ENCODE assay signal across 7 mouse cellular contexts in genomic region chr14:7773714-7774389, GRCm38 (mm10). TPM values are rescaled to one million over a fixed set of nuclear protein-coding genes. Genes with fewer than 3 reads are reported as not detected.
DNase-seq lines count a peak whose midpoint lies in the region; ATAC-seq lines count a peak whose summit lies in the region.

No protein-coding gene starts in this region.

- H3K9me3 ChIP-seq in embryonic facial prominence, embryonic 13.5 days = no peaks in the 10 kb centered on the region
- H3K9me3 ChIP-seq in heart, embryonic 12.5 days (replicated peaks) = no peaks in the 10 kb centered on the region
- no peaks in the 10 kb centered on the region for H3K9me3 ChIP-seq in kidney, embryonic 14.5 days (ENCODE audit: control insufficient read depth, low read length)
- no peaks in the 10 kb centered on the region for H3K9me3 ChIP-seq in midbrain, embryonic 16.5 days (replicated peaks; ENCODE audit: control insufficient read depth, low read length, poor library complexity, severe bottlenecking)

- H3K9ac ChIP-seq in embryonic facial prominence, embryonic 13.5 days = peak overlapping the region; percentile 67
- H3K9ac ChIP-seq in heart, embryonic 12.5 days = peak overlapping the region; percentile 32
- peak overlapping the region; percentile 55; the same call in 1 of the 2 replicates for H3K9ac ChIP-seq in kidney, embryonic 14.5 days (ENCODE audit: low read depth, low read length)
- peak overlapping the region; percentile 30 for H3K9ac ChIP-seq in midbrain, embryonic 16.5 days (ENCODE audit: low read depth, low read length)

- no peaks in the 10 kb centered on the region for H3K4me1 ChIP-seq in embryonic facial prominence, embryonic 13.5 days
- H3K4me1 ChIP-seq in heart, embryonic 12.5 days (replicated peaks) = no peaks in the 10 kb centered on the region
- H3K4me1 ChIP-seq in kidney, embryonic 14.5 days (ENCODE audit: control insufficient read depth, insufficient read depth, low read length) = no peaks in the 10 kb centered on the region
- H3K4me1 ChIP-seq in midbrain, embryonic 16.5 days (ENCODE audit: control insufficient read depth, insufficient read depth, low read length) = no peaks in the 10 kb centered on the region

- DNase-seq in adrenal gland, adult 8-10 months = peak; percentile 24
- DNase-seq in liver = peak; percentile 73
- peak; percentile 85 to 86 for DNase-seq in spleen, postnatal 36 days (ENCODE audit: low spot score in 2 of 2)

- H3K27me3 ChIP-seq in embryonic facial prominence, embryonic 13.5 days = no peaks in the 10 kb centered on the region
- no peaks in the 10 kb centered on the region for H3K27me3 ChIP-seq in heart, embryonic 12.5 days (replicated peaks)
- H3K27me3 ChIP-seq in kidney, embryonic 14.5 days (ENCODE audit: control insufficient read depth, insufficient read depth, low read length) = no peaks in the 10 kb centered on the region
- no peaks in the 10 kb centered on the region for H3K27me3 ChIP-seq in midbrain, embryonic 16.5 days (ENCODE audit: control insufficient read depth, insufficient read depth, low read depth, low read length)

- ATAC-seq in embryonic facial prominence, embryonic 13.5 days (ENCODE audit: insufficient number of reproducible peaks, insufficient read depth, low FRiP score, low TSS enrichment, low read depth) = 0 out of 2 replicates have a peak, but pooled peaks have one; percentile 26
- ATAC-seq in heart, embryonic 12.5 days (ENCODE audit: insufficient number of reproducible peaks, low FRiP score) = peak; percentile 25; the same call in 1 of the 2 replicates
- peak; percentile 72; the same call in 1 of the 2 replicates for ATAC-seq in kidney, embryonic 14.5 days (ENCODE audit: low FRiP score, low TSS enrichment)
- peak; percentile 95 for ATAC-seq in midbrain, embryonic 16.5 days

- WGBS in embryonic facial prominence, embryonic 13.5 days = 42% methylated on average over 24 of the region's 24 CpGs
- WGBS in heart, embryonic 12.5 days = 27% methylated on average over 24 of the region's 24 CpGs
- WGBS in kidney, embryonic 14.5 days = 37% methylated on average over 24 of the region's 24 CpGs
- 30% methylated on average over 24 of the region's 24 CpGs for WGBS in midbrain, embryonic 16.5 days

- no peaks in the 10 kb centered on the region for H3K36me3 ChIP-seq in embryonic facial prominence, embryonic 13.5 days
- H3K36me3 ChIP-seq in heart, embryonic 12.5 days = no peaks in the 10 kb centered on the region
- no peaks in the 10 kb centered on the region for H3K36me3 ChIP-seq in kidney, embryonic 14.5 days (ENCODE audit: control insufficient read depth, insufficient read depth, low read length)
- H3K36me3 ChIP-seq in midbrain, embryonic 16.5 days (ENCODE audit: control insufficient read depth, insufficient read depth, low read length) = no peaks in the 10 kb centered on the region

- H3K4me3 ChIP-seq in embryonic facial prominence, embryonic 13.5 days = peak overlapping the region; percentile 48
- H3K4me3 ChIP-seq in heart, embryonic 12.5 days = peak overlapping the region; percentile 54
- H3K4me3 ChIP-seq in kidney, embryonic 14.5 days (ENCODE audit: low read length) = peak overlapping the region; percentile 43
- H3K4me3 ChIP-seq in midbrain, embryonic 16.5 days (ENCODE audit: low read depth, low read length) = peak overlapping the region; percentile 40

- peak overlapping the region; percentile 35; the same call in 1 of the 2 replicates for H3K27ac ChIP-seq in embryonic facial prominence, embryonic 13.5 days
- no peak overlapping the region for H3K27ac ChIP-seq in heart, embryonic 12.5 days (ENCODE audit: poor library complexity, severe bottlenecking)
- no peak overlapping the region for H3K27ac ChIP-seq in kidney, embryonic 14.5 days (ENCODE audit: low read depth, low read length)
- peak overlapping the region; percentile 60 for H3K27ac ChIP-seq in midbrain, embryonic 16.5 days (ENCODE audit: low read length)

- H3K4me2 ChIP-seq in embryonic facial prominence, embryonic 13.5 days = peak overlapping the region; percentile 56
- peak overlapping the region; percentile 68 for H3K4me2 ChIP-seq in heart, embryonic 12.5 days
- H3K4me2 ChIP-seq in kidney, embryonic 14.5 days (replicated peaks; ENCODE audit: low read depth, low read length) = peak overlapping the region; percentile 50
- peak overlapping the region; percentile 53 for H3K4me2 ChIP-seq in midbrain, embryonic 16.5 days (ENCODE audit: low read length)

RNA-seq across cellular contexts. Expression of gene Gm26661, which starts 17.5 kb away (rescaled TPM):
- not detected for total RNA-seq in adrenal gland, adult 8-10 months (2022)
- polyA plus RNA-seq in embryonic facial prominence, embryonic 13.5 days (2015; fragmentation: Nextera tagmentation; extraction: Ambion mirVana) = not detected in 2 replicates
- not detected in 2 replicates for polyA plus RNA-seq in heart, embryonic 12.5 days (2016; fragmentation: Nextera tagmentation; extraction: Ambion mirVana)
- polyA plus RNA-seq in kidney, embryonic 14.5 days (2014; fragmentation: Nextera tagmentation; extraction: Ambion mirVana) = not detected in 2 replicates
- polyA plus RNA-seq in midbrain, embryonic 16.5 days (2015; fragmentation: Nextera tagmentation; extraction: Ambion mirVana) = 0.68 and 1.2 TPM in 2 replicates

RNA-seq across cellular contexts. Expression of gene Flnb, which starts 43.9 kb away (rescaled TPM):
- 10 to 100 TPM; 54.5 to 77.3 (median 65.8) TPM for total RNA-seq in adrenal gland, adult 8-10 months (2022)
- polyA plus RNA-seq in embryonic facial prominence, embryonic 13.5 days (2015; fragmentation: Nextera tagmentation; extraction: Ambion mirVana) = 23.9 and 30.7 TPM in 2 replicates
- polyA plus RNA-seq in heart, embryonic 12.5 days (2016; fragmentation: Nextera tagmentation; extraction: Ambion mirVana) = 15.1 and 28.3 TPM in 2 replicates
- 12.7 and 25.7 TPM in 2 replicates for polyA plus RNA-seq in kidney, embryonic 14.5 days (2014; fragmentation: Nextera tagmentation; extraction: Ambion mirVana)
- polyA plus RNA-seq in midbrain, embryonic 16.5 days (2015; fragmentation: Nextera tagmentation; extraction: Ambion mirVana) = 7.0 and 12.4 TPM in 2 replicates

Comparison
In these comparisons a context has a peak if more than half of its experiments do, and no peak if none do; other contexts are left out.
1. DNase-seq: peak in every context shown above with its lines; median percentile 86 in spleen, postnatal 36 days; 73 in liver; 24 in adrenal gland, adult 8-10 months.
2. ATAC-seq: peak in every context shown above with its lines; median percentile 95 in midbrain, embryonic 16.5 days; 72 in kidney, embryonic 14.5 days; 26 in embryonic facial prominence, embryonic 13.5 days; 25 in heart, embryonic 12.5 days.
3. H3K27ac ChIP-seq: peak in embryonic facial prominence, embryonic 13.5 days (single experiment) and midbrain, embryonic 16.5 days (single experiment); none in heart, embryonic 12.5 days (single experiment) and kidney, embryonic 14.5 days (single experiment).
4. Peak in every context shown above with its lines, with median percentiles within 50 percentile points of each other: H3K4me2 ChIP-seq, H3K4me3 ChIP-seq and H3K9ac ChIP-seq.